Comparison of ENCODE assay signal across 1 mouse cellular context in genomic region chr4:127249701-127250349, GRCm38 (mm10).
TF ChIP-seq lines count a peak whose summit lies in the region.

No protein-coding gene starts in this region.

TF ChIP-seq in CH12.LX, 34 proteins besides CTCF, POLR2A, EP300 and RAD21 (continued from another document):
- TF ChIP-seq MEF2A (IDR thresholded peaks at IDR 0.05; ENCODE audit: borderline replicate concordance, low read depth, low read length): peak; percentile 46; the same call in 1 of the 2 replicates
- TF ChIP-seq ZMIZ1 (IDR thresholded peaks at IDR 0.05; ENCODE audit: low read depth, low read length): no peak
- no peak for TF ChIP-seq SIN3A (IDR thresholded peaks at IDR 0.05; ENCODE audit: low read length)
- no peak for TF ChIP-seq CHD1 (IDR thresholded peaks at IDR 0.05; ENCODE audit: low read depth, low read length)
- TF ChIP-seq GABPA (IDR thresholded peaks at IDR 0.05; ENCODE audit: insufficient replicate concordance, low read depth, low read length): no peak
- no peak for TF ChIP-seq JUN (IDR thresholded peaks at IDR 0.05; ENCODE audit: insufficient read depth, low read depth, low read length)
- no peak for TF ChIP-seq UBTF (IDR thresholded peaks at IDR 0.05; ENCODE audit: low read depth, low read length)
- no peak for TF ChIP-seq JUND (conservative IDR thresholded peaks at IDR 0.05; ENCODE audit: low read depth, low read length)
- TF ChIP-seq CHD2 (IDR thresholded peaks at IDR 0.05; ENCODE audit: low read length): no peak
- TF ChIP-seq MAZ (IDR thresholded peaks at IDR 0.05; ENCODE audit: low read depth, low read length): 0 out of 2 replicates have a peak, but pooled peaks have one; percentile 22
- peak; percentile 88 for TF ChIP-seq SMC3 (IDR thresholded peaks at IDR 0.05; ENCODE audit: low read depth, low read length)
